Mouse (Mus musculus): ENCODE results near the gene Ky.

Ky gene

GRCm38 (mm10) chr9:102504716-102505378 is 703 bp upstream of the Ky start:
- DNase-seq = no peak

- no peak for DNase-seq
Observed at GRCm38 (mm10) chr9:102508315-102508714, 2.8 kb downstream of the Ky start.

GRCm38 (mm10) chr9:102511423-102511822 is 5.9 kb downstream of the Ky start:
- no peak for DNase-seq

- no peak for DNase-seq
Observed at GRCm38 (mm10) chr9:102513578-102513977, 8.0 kb downstream of the Ky start.

- DNase-seq = peak; percentile 60
Observed at GRCm38 (mm10) chr9:102518443-102518842, 12.9 kb downstream of the Ky start.

- no peak for DNase-seq
Observed at GRCm38 (mm10) chr9:102521396-102521795, 15.8 kb downstream of the Ky start.

GRCm38 (mm10) chr9:102528106-102528505 is 22.6 kb downstream of the Ky start:
- no peak for DNase-seq

- no peak for DNase-seq
Observed at GRCm38 (mm10) chr9:102528561-102528960, 23.0 kb downstream of the Ky start.

- DNase-seq = no peak
Observed at GRCm38 (mm10) chr9:102529008-102529407, 23.5 kb downstream of the Ky start.

GRCm38 (mm10) chr9:102531051-102531892 is 25.7 kb downstream of the Ky start:
- no peak for DNase-seq

GRCm38 (mm10) chr9:102536968-102537367 is 31.4 kb downstream of the Ky start:
- no peak for DNase-seq

GRCm38 (mm10) chr9:102539699-102540098 is 34.1 kb downstream of the Ky start:
- no peak for DNase-seq

- DNase-seq = no peak
Observed at GRCm38 (mm10) chr9:102541666-102542065, 36.1 kb downstream of the Ky start.

GRCm38 (mm10) chr9:102542540-102542939 is 37.0 kb downstream of the Ky start:
- no peak for DNase-seq

GRCm38 (mm10) chr9:102543761-102544115 is 38.2 kb downstream of the Ky start:
- DNase-seq = no peak

- peak; percentile 7 for DNase-seq
Observed at GRCm38 (mm10) chr9:102544116-102544772, 38.7 kb downstream of the Ky start.

- peak; percentile 87 for DNase-seq
Observed at GRCm38 (mm10) chr9:102544773-102545366, 39.3 kb downstream of the Ky start.

- DNase-seq = no peak
Observed at GRCm38 (mm10) chr9:102545406-102546255, 40.1 kb downstream of the Ky start.

GRCm38 (mm10) chr9:102546256-102547027 is 40.9 kb downstream of the Ky start:
- DNase-seq = no peak

- no peak for DNase-seq
Observed at GRCm38 (mm10) chr9:102547028-102547354, 41.4 kb downstream of the Ky start.

- no peak for DNase-seq
Observed at GRCm38 (mm10) chr9:102549211-102549610, 43.7 kb downstream of the Ky start.

- DNase-seq = no peak
Observed at GRCm38 (mm10) chr9:102551771-102552170, 46.2 kb downstream of the Ky start.
